Mouse (Mus musculus): Measurements from ENCODE around the gene Cbx1. TPM values are rescaled to one million over a fixed set of nuclear protein-coding genes. Genes with fewer than 3 reads are reported as not detected.

Cbx1 gene
- total RNA-seq, 2 experiments from 2014 or later, result 56.0 to 78.9 TPM

GRCm38 (mm10) chr11:96813920-96814319 is 25.0 kb downstream of the Cbx1 start:
- ATAC-seq (replicated peaks; ENCODE audit: poor library complexity, severe bottlenecking), result no peak

GRCm38 (mm10) chr11:96814443-96814842 is 25.5 kb downstream of the Cbx1 start:
- ATAC-seq (replicated peaks; ENCODE audit: poor library complexity, severe bottlenecking), result no peak

- no peak for ATAC-seq (replicated peaks; ENCODE audit: poor library complexity, severe bottlenecking)
Observed at GRCm38 (mm10) chr11:96815895-96816294, 27.0 kb downstream of the Cbx1 start.

- ATAC-seq (replicated peaks; ENCODE audit: poor library complexity, severe bottlenecking), result no peak
Observed at GRCm38 (mm10) chr11:96816494-96816893, 27.6 kb downstream of the Cbx1 start.

DNA sequence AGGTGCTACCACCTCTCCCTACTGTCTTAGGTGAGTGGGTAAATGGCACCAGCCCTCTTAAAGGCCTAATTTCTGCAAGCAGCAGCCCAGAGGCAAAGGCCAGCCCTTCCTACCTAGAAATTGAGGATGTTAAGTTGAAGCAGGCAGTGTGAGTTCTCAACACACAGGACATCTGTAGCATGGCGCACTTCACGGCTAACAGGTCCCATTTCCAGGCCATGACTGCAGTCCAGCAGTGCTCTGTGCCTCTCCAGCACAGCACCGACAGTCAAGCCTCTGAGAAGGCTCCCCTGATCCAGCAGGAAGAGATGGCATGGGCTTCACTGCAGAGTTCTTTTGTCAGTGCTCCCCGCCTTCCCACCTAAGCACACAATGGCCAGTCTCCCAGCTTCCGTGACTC is 28.1 kb downstream of the Cbx1 start:
- ATAC-seq (replicated peaks; ENCODE audit: poor library complexity, severe bottlenecking), result no peak

- no peak for ATAC-seq (replicated peaks; ENCODE audit: poor library complexity, severe bottlenecking)
Observed at GRCm38 (mm10) chr11:96818128-96818710, 29.3 kb downstream of the Cbx1 start.

DNA sequence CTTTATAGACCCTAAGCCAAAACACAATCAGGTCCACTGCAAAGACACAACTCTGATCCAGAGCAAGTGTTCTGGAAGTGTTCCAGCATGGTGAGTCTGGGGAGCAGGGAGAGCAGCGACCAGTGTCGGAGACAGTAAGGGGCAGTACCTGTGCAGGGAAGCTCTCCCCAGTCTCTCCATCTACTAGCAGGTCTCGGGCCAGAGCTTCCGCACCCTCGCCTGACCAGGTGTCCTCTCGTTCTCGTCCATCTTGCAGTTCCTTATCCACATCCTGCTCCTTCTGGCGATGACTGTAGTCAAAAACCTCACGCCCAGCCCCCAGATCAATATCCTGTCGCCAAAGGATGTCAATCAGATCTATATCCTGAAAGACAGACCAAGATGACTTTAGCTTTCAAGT is 33.0 kb downstream of the Cbx1 start:
- ATAC-seq (replicated peaks; ENCODE audit: poor library complexity, severe bottlenecking), result no peak

DNA sequence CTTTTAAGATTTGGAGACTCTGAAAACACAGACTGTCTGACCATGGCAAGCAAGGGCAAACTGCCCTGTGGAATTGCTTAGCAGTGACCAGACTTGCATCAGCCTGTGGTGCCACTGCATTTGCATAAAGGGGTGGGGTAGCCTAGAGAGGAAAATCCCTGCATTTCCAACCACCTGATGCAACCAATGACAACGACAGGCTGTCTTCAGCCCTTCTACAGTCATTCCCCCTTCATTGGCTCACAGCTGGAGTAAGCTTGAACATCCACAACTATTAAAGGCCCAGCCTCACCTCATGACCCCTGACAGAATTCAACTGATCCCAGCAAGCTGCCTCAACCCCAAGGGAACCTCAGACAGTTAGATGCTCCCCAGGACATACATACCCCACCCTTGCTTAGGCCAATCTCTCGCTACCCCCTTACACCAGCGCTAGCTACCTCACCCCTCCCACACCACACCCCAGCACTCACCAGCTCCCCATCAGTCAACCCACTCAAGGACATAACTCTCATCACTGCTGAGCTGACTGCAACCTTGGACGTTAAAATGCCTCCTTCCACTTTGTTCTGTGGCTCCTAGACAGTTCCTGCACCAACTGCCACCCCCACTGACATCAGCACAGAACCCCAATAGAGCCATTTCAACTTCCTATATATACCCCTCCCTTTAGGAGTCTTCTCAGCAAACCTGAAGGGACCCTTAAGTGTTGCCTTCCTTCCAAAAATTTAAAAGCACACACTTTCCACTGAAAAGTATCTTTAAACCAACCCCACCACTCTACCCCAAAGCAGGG is 33.9 kb downstream of the Cbx1 start:
- peak; percentile 49 for ATAC-seq (replicated peaks; ENCODE audit: poor library complexity, severe bottlenecking)

- ATAC-seq (replicated peaks; ENCODE audit: poor library complexity, severe bottlenecking), result no peak
Observed at GRCm38 (mm10) chr11:96823471-96823837, 34.5 kb downstream of the Cbx1 start.

GRCm38 (mm10) chr11:96823880-96824782 is 35.2 kb downstream of the Cbx1 start:
- peak; percentile 93 for ATAC-seq (replicated peaks; ENCODE audit: poor library complexity, severe bottlenecking)

GRCm38 (mm10) chr11:96824783-96825495 is 36.0 kb downstream of the Cbx1 start:
- ATAC-seq (replicated peaks; ENCODE audit: poor library complexity, severe bottlenecking), result no peak

DNA sequence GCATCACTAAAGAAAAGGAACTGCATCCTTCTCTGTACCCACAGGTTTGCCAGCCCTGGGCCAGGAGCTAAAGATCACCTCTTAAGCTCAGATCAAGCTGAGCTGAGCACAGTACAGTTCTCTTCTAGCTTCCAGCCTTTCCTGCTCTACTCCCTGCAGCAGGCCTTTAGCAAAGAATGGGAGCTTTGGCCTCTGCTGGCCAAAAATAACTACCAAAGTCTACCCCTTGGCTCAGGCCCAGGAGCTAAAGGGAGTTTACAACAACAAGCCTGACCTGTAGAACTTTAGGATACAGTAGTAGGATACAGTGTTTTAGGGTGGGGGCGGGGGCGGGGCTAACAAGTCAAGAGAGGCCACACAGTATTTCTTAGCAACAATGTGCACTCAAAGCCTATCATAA is 37.6 kb downstream of the Cbx1 start:
- no peak for ATAC-seq (replicated peaks; ENCODE audit: poor library complexity, severe bottlenecking)

DNA sequence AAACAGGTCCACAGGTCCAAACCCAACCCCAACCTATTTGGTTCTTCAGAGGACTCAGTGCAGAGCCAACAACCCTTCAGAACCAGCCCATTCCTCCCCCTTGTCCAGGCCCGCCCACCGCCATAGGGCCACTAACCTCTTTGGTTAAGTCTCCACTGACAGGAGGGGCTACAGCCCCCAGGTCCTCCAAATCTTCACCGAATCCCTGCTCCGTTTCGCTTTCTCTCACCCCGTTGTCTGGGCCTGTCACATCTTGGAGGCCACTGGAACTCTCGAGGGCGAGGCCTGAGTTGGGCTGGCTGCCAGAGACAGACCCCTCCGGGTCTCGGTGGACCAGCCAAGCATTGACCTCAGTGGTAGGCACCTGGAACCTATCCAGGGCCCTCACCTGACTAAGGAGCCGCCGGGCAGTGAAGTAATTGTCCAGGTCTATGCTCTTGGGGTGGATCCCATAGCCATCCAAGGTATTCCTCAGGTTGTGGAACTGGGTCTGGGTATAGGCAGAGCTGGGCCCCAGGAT is 38.2 kb downstream of the Cbx1 start:
- ATAC-seq (replicated peaks; ENCODE audit: poor library complexity, severe bottlenecking), result no peak

DNA sequence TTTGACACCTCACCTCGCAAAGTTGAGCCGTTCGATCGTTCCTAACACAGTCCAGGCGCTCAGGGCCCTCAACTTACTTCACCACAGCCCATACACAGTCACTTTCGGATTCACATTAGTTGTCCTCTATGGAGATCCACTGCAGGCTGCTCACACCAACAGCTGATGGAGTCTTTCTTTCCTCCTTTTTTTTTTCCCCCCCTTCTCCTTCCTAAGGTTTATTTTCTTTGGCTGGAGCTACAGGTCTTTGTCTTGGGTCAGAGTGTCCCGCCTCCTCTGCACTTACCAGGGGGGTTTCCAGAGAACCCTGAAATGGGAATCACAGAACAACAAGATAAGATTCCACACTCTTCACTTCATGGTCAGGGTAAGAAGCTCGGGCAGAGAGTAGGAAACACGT is 39.0 kb downstream of the Cbx1 start:
- no peak for ATAC-seq (replicated peaks; ENCODE audit: poor library complexity, severe bottlenecking)

- no peak for ATAC-seq (replicated peaks; ENCODE audit: poor library complexity, severe bottlenecking)
Observed at GRCm38 (mm10) chr11:96828881-96829280, 40.0 kb downstream of the Cbx1 start.

DNA sequence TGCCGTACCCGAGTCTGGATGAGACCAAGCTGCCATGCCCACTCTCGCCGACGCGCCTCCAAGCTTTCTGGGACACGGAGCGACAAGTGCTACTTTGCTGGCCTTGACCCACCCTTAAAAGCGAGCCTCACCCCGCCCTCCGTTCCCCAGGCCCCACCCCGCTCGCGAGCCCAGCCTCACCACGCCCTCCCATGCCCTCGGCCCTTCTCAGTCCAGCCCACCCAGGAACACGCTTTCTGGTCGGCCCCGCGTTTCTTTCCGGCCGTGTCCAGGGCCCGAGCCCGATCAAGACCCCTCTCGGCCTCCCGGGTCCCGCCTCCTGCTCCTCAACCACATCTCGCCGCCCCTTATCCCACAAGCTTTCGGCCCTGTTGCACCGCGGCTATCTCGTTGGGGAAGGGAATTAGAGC is 40.5 kb downstream of the Cbx1 start:
- peak; percentile 75 for ATAC-seq (replicated peaks; ENCODE audit: poor library complexity, severe bottlenecking)

DNA sequence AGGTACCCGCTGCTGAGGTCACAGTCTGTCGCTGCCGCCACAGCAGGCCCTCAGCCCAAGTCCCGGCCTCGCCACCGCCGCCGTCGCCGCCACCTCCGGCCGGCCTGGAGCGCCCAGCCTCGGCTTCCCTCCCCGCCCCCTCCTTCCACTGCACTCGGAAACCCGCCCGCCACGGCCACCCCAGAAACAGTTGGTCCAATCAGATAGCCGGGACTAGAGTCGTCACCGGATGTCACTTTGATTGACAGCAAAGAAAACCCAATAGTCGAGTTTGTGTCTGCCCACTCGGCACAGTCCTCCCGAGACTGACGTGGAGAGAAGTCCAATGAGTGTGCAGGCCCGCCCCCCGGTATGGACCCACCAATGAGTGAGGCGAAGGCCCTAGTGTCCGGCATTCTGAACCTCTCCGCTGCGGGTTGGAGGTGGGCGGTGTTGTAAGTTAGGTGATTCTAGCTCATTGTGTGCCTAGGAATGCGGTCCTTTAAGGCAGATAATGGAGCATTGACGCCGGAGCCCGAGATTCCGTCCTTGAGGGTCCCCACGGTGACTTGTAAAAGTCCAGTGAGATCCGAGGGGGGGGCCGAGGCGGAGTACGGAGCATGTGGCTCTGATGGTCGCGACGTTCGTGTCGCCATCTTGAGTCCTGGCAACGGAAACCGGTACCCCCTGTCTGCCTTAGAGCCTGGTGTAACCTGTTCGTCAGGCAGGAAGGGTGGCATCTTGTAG is 41.0 kb downstream of the Cbx1 start, which contains the start of gene Nfe2l1:
Gene Nfe2l1 (minus strand): TSS at position 156 of the 726 bp plus-strand sequence.
- ATAC-seq (replicated peaks; ENCODE audit: poor library complexity, severe bottlenecking), result peak; percentile 89

DNA sequence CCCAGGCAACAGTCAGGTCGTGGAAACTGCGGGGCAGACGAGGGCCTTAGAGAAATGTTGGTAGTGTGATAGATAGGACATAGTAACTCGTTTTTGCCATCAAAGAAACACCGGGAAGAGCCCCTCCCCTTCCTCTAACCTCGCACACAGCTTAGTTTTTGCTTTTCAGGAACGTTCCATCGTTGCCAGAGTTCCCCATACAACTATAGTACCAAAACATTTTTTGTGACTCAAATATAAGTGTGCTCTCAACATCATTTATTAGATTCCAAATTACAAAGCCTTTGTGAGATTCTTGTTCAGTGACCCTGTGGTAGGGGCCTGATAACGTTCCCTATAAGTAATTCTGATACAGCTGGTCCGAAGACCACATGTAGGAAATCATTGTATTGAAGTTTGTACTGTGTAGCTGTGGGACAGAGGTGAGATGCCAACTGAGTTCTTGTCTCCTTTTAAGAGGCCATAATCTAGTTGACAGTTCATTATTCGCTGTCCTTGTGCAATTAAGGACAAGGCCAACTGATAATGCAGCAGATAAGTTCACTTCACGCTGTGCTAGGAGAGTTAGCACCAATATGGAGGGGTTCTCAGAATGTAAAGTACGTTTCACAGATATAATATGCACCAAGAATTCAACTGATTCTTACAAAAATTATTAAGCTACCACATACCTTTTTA is 41.8 kb downstream of the Cbx1 start:
- no peak for ATAC-seq (replicated peaks; ENCODE audit: poor library complexity, severe bottlenecking)

DNA sequence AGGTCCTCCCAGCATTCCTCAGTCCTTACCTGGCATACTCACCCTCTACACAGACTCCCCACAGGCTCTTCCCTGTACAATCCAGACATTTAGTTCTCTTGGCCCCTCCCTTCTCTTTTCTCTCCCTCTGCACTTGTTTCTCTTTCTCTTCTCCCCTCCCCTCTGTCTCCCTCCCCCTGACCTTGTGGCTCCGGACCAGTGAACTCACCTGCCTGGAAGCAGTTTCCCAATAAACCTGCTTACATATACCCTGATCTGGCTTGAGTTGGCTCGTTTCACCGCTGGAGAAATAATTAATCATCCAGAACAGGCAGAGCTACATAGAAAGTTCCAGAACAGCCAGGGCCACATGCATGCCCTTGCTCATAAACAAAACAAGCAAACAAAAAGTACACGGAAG is 42.6 kb downstream of the Cbx1 start:
- no peak for ATAC-seq (replicated peaks; ENCODE audit: poor library complexity, severe bottlenecking)

All from granulocyte monocyte progenitor cell, adult 5-6 weeks (primary cell).